Mouse (Mus musculus): ENCODE measurements around the gene Gm11758.
"Not testable (repeated sequence)": the region's sequence is repeated elsewhere in the genome, so short reads cannot be mapped to it uniquely, and the experiment has no call there.

Gm11758 gene

DNA sequence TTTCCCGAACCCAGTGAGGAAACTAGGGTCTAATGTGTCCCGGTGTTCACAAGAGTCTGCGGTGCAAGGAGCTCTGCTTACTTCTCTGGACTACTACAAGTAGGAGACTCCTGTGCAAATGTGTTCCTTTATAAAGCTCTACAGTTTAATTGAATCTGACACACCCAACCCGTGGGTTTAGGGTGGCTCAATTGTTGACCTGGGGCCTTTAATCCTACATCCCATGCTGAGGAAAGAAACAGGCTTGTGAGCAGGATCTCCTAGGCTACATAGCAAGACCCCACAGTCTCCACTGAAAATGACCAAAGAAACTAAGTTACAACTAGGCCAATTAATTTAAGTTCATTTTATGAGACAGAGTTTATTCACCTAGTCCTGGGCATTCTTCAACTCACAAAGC is at the start of gene Gm11758:
Gene Gm11758, minus strand, starts transcription at position 101 of the 400 bp plus-strand sequence.
- not testable (repeated sequence) for DNase-seq (ENCODE audit: low spot score)

DNA sequence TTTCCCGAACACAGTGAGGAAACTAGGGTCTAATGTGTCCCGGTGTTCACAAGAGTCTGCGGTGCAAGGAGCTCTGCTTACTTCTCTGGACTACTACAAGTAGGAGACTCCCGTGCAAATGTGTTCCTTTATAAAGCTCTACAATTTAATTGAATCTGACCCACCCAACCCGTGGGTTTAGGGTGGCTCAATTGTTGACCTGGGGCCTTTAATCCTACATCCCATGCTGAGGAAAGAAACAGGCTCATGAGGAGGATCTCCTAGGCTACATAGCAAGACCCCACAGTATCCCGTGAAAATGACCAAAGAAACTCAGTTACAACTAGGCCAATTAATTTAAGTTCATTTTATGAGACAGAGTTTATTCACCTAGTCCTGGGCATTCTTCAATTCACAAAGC is 44.6 kb upstream of the Gm11758 start, which contains the start of gene Gm11756:
Gene Gm11756, minus strand, starts transcription at position 101 of the 400 bp plus-strand sequence.
- not testable (repeated sequence) for DNase-seq (ENCODE audit: low spot score)

DNA sequence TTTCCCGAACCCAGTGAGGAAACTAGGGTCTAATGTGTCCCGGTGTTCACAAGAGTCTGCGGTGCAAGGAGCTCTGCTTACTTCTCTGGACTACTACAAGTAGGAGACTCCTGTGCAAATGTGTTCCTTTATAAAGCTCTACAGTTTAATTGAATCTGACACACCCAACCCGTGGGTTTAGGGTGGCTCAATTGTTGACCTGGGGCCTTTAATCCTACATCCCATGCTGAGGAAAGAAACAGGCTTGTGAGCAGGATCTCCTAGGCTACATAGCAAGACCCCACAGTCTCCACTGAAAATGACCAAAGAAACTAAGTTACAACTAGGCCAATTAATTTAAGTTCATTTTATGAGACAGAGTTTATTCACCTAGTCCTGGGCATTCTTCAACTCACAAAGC is 29.8 kb upstream of the Gm11758 start, which contains the start of gene Gm13871:
Gene Gm13871, minus strand, starts transcription at position 101 of the 400 bp plus-strand sequence.
- not testable (repeated sequence) for DNase-seq (ENCODE audit: low spot score)

DNA sequence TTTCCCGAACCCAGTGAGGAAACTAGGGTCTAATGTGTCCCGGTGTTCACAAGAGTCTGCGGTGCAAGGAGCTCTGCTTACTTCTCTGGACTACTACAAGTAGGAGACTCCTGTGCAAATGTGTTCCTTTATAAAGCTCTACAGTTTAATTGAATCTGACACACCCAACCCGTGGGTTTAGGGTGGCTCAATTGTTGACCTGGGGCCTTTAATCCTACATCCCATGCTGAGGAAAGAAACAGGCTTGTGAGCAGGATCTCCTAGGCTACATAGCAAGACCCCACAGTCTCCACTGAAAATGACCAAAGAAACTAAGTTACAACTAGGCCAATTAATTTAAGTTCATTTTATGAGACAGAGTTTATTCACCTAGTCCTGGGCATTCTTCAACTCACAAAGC is 14.9 kb upstream of the Gm11758 start, which contains the start of gene Gm11757:
Gene Gm11757, minus strand, starts transcription at position 101 of the 400 bp plus-strand sequence.
- DNase-seq (ENCODE audit: low spot score): not testable (repeated sequence)

DNA sequence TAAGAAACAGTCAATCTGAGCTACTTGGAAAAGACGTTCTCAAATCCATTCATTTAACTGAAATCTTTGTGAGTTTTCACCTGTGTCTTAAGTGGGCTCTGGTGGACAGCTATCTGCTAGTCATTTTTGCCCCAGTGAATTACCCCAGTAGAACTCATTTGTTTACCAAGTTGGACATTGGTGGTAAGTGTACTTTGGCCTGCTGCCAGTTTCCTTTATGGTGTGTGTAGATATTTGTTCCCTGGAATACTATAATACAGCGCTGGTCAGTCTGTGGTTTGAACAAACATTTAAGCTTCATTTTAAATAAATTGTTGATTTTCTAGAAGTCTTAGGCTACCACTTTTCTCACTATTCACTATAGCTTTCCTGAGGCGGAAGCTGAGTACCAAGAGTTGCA is 49.5 kb downstream of the Gm11758 start:
- no peak for DNase-seq (ENCODE audit: low spot score)
